Mouse (Mus musculus) gastrocnemius, adult 2 months (tissue): ENCODE measurements around the gene 4932438H23Rik. TPM values are rescaled to one million over a fixed set of nuclear protein-coding genes. Genes with fewer than 3 reads are reported as not detected.
"Not testable (repeated sequence)": the region's sequence is repeated elsewhere in the genome, so short reads cannot be mapped to it uniquely, and the experiment has no call there.

Experiments
- DNase-seq: peaks from one replicate; pipeline ENCODE4 v3.0.0; 2022
- H3K27ac ChIP-seq: fragments of 200-600 bp; 2 replicates; pipeline ENCODE4 v1.8.1; 2022; ENCODE audit warnings: mild to moderate bottlenecking
- H3K4me3 ChIP-seq: fragments of 200-600 bp; 2 replicates; pipeline ENCODE4 v1.8.1; 2022; ENCODE audit warnings: mild to moderate bottlenecking, moderate library complexity
- CTCF ChIP-seq: fragments of 200-600 bp; IDR thresholded peaks from 2 replicates; pipeline ENCODE4 v1.8.1; 2022; ENCODE audit warnings: antibody characterized with exemption, mild to moderate bottlenecking, moderate library complexity
- intact Hi-C: fragments of 180-260 bp; cut with DNase I; formaldehyde crosslinking; loops from one replicate; pipeline ENCODE4 v1.15.1; 2025
- total RNA-seq, 2 experiments: library from RNA; stranded (reverse); gene quantifications; 2 replicates each; pipeline ENCODE4 v1.2.3; 2021

Gene 4932438H23Rik
- total RNA-seq, 2 experiments from 2014 or later = 0.08 to 0.48 TPM

DNA sequence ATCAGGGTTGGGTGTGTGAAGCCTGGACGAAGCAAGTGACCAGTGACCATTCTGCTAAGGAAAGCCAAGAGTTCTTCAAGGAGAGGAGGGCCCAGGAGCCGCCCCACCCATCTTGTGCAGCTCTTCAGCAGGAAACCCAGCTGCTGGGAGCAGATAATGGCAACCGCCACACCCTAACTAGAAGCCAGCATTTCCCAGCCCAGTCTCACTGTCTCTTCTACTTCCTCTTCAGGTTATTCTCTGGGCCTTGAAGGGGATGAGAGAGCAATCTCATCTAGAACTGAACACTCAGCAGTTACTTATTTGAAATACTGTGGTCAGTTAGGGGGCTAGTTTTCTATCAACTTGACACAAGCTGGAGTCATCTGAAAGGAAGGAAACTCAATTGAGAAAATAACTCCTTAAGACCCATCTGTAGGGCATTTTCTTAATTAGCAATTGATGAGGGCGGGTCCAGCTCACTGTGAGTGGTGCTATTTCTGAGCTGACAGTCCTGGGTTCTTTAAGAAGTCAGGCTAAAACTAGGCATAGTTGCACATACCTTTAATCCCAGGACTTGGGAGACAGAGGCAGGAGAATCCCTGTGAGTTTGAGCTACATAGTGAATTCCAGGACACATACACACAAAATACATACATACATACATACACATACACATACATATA is 8.1 kb downstream of the 4932438H23Rik start:
- Histone ChIP-seq H3K27ac (no peak overlapping the region), H3K4me3 (no peak overlapping the region)
- no peak for TF ChIP-seq CTCF
- intact Hi-C loops = no loop called here
- DNase-seq = no peak

- no peak overlapping the region for H3K4me3 ChIP-seq
- no peak overlapping the region for H3K27ac ChIP-seq
- no peak for DNase-seq
- intact Hi-C loops = no loop called here
- TF ChIP-seq CTCF = no peak
Observed at GRCm38 (mm10) chr16:91085239-91085825, 9.6 kb downstream of the 4932438H23Rik start.

GRCm38 (mm10) chr16:91084307-91085238 is 10.3 kb downstream of the 4932438H23Rik start:
- no peak overlapping the region for H3K4me3 ChIP-seq
- intact Hi-C loops = no loop called here
- peak; percentile 34 for DNase-seq
- TF ChIP-seq CTCF = no peak
- H3K27ac ChIP-seq = no peak overlapping the region

- H3K4me3 ChIP-seq = no peak overlapping the region
- H3K27ac ChIP-seq = no peak overlapping the region
- no peak for TF ChIP-seq CTCF
- no peak for DNase-seq
- intact Hi-C loops = no loop called here
Observed at GRCm38 (mm10) chr16:91083002-91083646, 11.8 kb downstream of the 4932438H23Rik start.

- Histone ChIP-seq H3K27ac (no peak overlapping the region), H3K4me3 (no peak overlapping the region)
- peak; percentile 72 for TF ChIP-seq CTCF
- DNase-seq = peak; percentile 59
- intact Hi-C loops = loop anchor here (1.0 to 2.0 kb wide), 2 partner anchors 233 to 271 kb away; no protein-coding TSS in a partner anchor
Observed at GRCm38 (mm10) chr16:91081508-91081907, 13.4 kb downstream of the 4932438H23Rik start.

- intact Hi-C loops = no loop called here
- H3K4me3 ChIP-seq = no peak overlapping the region
- no peak overlapping the region for H3K27ac ChIP-seq
- TF ChIP-seq CTCF = peak; percentile 37
- DNase-seq = peak; percentile 37
Observed at GRCm38 (mm10) chr16:91076180-91076579, 18.7 kb downstream of the 4932438H23Rik start.

GRCm38 (mm10) chr16:91075423-91075822 is 19.5 kb downstream of the 4932438H23Rik start:
- H3K4me3 ChIP-seq, DNase-seq, intact Hi-C loops, H3K27ac ChIP-seq: not testable (repeated sequence)

DNA sequence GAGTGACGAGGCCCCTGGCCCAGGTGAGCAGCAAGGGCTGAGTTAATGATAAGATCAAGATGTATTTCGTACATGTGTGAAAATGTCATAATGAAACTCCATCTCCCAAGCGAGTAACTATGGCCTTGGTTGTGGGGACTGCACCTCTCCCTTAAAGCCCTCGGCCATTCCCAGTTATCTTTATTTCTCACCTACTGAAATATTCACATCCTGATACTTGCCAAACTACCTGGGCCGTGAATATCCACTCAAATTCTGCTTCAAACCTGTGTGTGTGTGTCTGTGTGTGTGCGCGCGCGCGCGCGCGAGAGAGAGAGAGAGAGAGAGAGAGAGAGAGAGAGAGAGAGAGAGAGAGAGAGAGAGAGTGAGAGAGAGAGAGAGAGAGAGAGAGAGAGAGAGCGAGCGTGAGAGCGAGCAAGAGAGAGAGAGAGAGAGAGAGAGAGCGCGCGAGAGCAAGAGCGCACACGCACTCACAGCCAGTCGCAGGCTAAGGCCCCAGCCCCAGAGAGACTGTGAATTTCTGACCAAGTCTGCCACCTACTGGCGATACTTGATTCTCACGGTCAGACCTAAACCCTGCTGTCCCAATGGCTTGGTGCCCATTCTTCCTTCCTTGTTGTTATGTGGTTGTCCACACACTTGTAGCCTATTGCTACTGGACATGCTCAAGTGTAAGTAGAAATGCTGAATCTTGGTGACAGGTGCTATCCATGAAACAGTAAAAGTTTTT is 21.6 kb downstream of the 4932438H23Rik start:
- intact Hi-C loops = loop anchor here (2.0 kb wide), 1 partner anchor 29 kb away; the partner anchor contains the start of gene Paxbp1
- Histone ChIP-seq H3K27ac (no peak overlapping the region), H3K4me3 (peak overlapping the region; percentile 50)
- peak; percentile 90 for DNase-seq
- peak; percentile 78 for TF ChIP-seq CTCF

GRCm38 (mm10) chr16:91072256-91072655 is 22.7 kb downstream of the 4932438H23Rik start:
- intact Hi-C loops = loop anchor here (2.0 kb wide), 1 partner anchor 27 kb away; the partner anchor contains the start of gene Paxbp1

GRCm38 (mm10) chr16:91068969-91069368 is 26.0 kb downstream of the 4932438H23Rik start:
- no peak for TF ChIP-seq CTCF
- Histone ChIP-seq H3K27ac (peak overlapping the region; percentile 21; the same call in 1 of the 2 replicates), H3K4me3 (peak overlapping the region; percentile 52)
- intact Hi-C loops = no loop called here
- peak; percentile 42 for DNase-seq

More at GRCm38 (mm10) chr16:91072256-91072655, 22.7 kb downstream of the 4932438H23Rik start:
- no peak for TF ChIP-seq CTCF
- no peak for DNase-seq
- no peak overlapping the region for H3K27ac ChIP-seq
- no peak overlapping the region for H3K4me3 ChIP-seq

DNA sequence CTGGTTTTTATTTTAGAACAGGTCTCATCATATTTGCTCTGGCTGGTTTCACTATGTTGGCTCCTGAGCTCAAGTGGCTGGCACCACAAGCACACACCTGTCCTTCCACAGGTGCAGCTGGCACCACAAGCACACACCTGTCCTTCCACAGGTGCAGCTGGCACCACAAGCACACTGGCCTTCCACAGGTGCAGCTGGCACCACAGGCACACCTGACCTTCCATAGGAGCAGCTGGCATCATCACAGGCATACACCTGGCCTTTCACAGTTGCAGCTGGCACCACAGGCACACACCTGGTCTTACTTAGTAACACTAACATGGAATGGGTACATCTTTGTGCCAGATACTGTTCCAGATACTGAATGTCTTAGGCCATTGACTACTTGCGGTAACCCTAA is 27.8 kb downstream of the 4932438H23Rik start:
- TF ChIP-seq CTCF = no peak
- H3K4me3 ChIP-seq = no peak overlapping the region
- intact Hi-C loops = no loop called here

More for the DNA sequence above, 27.8 kb downstream of the 4932438H23Rik start:
- no peak for DNase-seq
- no peak overlapping the region for H3K27ac ChIP-seq
